Comparison of ENCODE assay signal across 11 mouse cellular contexts in genomic region chr5:134941472-134942209, GRCm38 (mm10). TPM values are rescaled to one million over a fixed set of nuclear protein-coding genes. Genes with fewer than 3 reads are reported as not detected.
A peak's percentile ranks its signal among the peaks of the same experiment; 100 is the strongest.
DNase-seq lines count a peak whose midpoint lies in the region; ATAC-seq lines count a peak whose summit lies in the region.
"Had no signal": no experiment of that assay in that cellular context is flagged by ENCODE, and none has a peak within 500 bp of the region (broad histone marks: within the 10 kb centered on the region; RNA-seq: fewer than 3 reads in every experiment).

No protein-coding gene starts in this region.

- WGBS in liver, embryonic 11.5 days = 76% methylated on average over 14 of the region's 14 CpGs

- DNase-seq in kidney, adult 9 months = peak; percentile 50
- no peak for DNase-seq in kidney, adult 11 months
- DNase-seq in ZHBTc4 (ENCODE audit: low read depth, low spot score) = peak; percentile 98
- DNase-seq in liver, embryonic 11.5 days (ENCODE audit: low spot score) = no peak
- DNase-seq in thymus, postnatal 25 days = peak; percentile 69
- DNase-seq in adrenal gland, postnatal 10 days = no peak
- DNase-seq in spleen, postnatal 36 days (ENCODE audit: low spot score in 2 of 2) = no peak
- DNase-seq in spleen, postnatal 10 days (ENCODE audit: low spot score in 2 of 2) = no peak

- peak; percentile 46 for ATAC-seq in liver, embryonic 11.5 days (replicated peaks; ENCODE audit: low FRiP score)

- no peak overlapping the region for H3K4me2 ChIP-seq in liver, embryonic 11.5 days
- H3K4me2 ChIP-seq: limb, embryonic 13.5 days had no signal

- H3K27ac ChIP-seq in liver, embryonic 11.5 days (ENCODE audit: low read depth, low read length) = no peak overlapping the region; the same call in 1 of the 2 replicates
- H3K27ac ChIP-seq: limb, embryonic 13.5 days had no signal

- peaks cover 10% of the 10 kb centered on the region for H3K27me3 ChIP-seq in liver, embryonic 11.5 days (replicated peaks; ENCODE audit: control insufficient read depth, insufficient read depth, low read length)

- no peak overlapping the region for H3K4me3 ChIP-seq in liver, embryonic 11.5 days (ENCODE audit: low read depth, low read length)
- H3K4me3 ChIP-seq: erythroblast, embryonic 14.5 days; limb, embryonic 13.5 days had no signal

- no peak overlapping the region for H3K9ac ChIP-seq in liver, embryonic 11.5 days (ENCODE audit: low read depth, low read length)
- H3K9ac ChIP-seq: limb, embryonic 13.5 days had no signal

- no peaks in the 10 kb centered on the region for H3K36me3 ChIP-seq in liver, embryonic 11.5 days (ENCODE audit: control insufficient read depth, insufficient read depth, low read length)
- H3K36me3 ChIP-seq: limb, embryonic 13.5 days had no signal

- peaks cover 4% of the 10 kb centered on the region for H3K4me1 ChIP-seq in liver, embryonic 11.5 days (replicated peaks; ENCODE audit: control insufficient read depth, insufficient read depth, low read length)

- no peaks in the 10 kb centered on the region for H3K9me3 ChIP-seq in liver, embryonic 11.5 days (ENCODE audit: control insufficient read depth, low read length)
- H3K9me3 ChIP-seq: limb, embryonic 13.5 days had no signal

RNA-seq across cellular contexts. Expression of gene Cldn4, which starts 5.1 kb away (rescaled TPM):
- 3.1 and 3.7 TPM in 2 replicates for polyA plus RNA-seq in liver, embryonic 11.5 days (2014; fragmentation: Nextera tagmentation; extraction: Ambion mirVana)
- total RNA-seq in adrenal gland, postnatal 10 days (2021) = under 1 TPM; 0.21 to 0.57 TPM
- total RNA-seq: monocyte, adult 5-6 weeks had no signal
- polyA plus RNA-seq: erythroblast, embryonic 14.5 days had no signal

RNA-seq across cellular contexts. Expression of gene Mettl27, which starts 9.5 kb away (rescaled TPM):
- polyA plus RNA-seq in liver, embryonic 11.5 days (2014; fragmentation: Nextera tagmentation; extraction: Ambion mirVana) = 9.1 and 11.4 TPM in 2 replicates
- total RNA-seq in adrenal gland, postnatal 10 days (2021) = 10 to 100 TPM; 23.6 to 24.2 TPM
- total RNA-seq: monocyte, adult 5-6 weeks had no signal

RNA-seq across cellular contexts. Expression of gene Cldn13, which starts 26.3 kb away (rescaled TPM):
- 115 and 120 TPM in 2 replicates for polyA plus RNA-seq in liver, embryonic 11.5 days (2014; fragmentation: Nextera tagmentation; extraction: Ambion mirVana)
- total RNA-seq in adrenal gland, postnatal 10 days (2021) = 1 to 10 TPM in 1 of 2 experiments, under 1 TPM in 1; 0.75 to 3.3 TPM
- total RNA-seq: monocyte, adult 5-6 weeks had no signal

RNA-seq across cellular contexts. Expression of gene Tmem270, which starts 35.1 kb away (rescaled TPM):
- not detected in 2 replicates for polyA plus RNA-seq in liver, embryonic 11.5 days (2014; fragmentation: Nextera tagmentation; extraction: Ambion mirVana)
- total RNA-seq in adrenal gland, postnatal 10 days (2021) = not detected
- total RNA-seq: monocyte, adult 5-6 weeks had no signal
- polyA plus RNA-seq: limb, embryonic 13.5 days had no signal

RNA-seq across cellular contexts. Expression of gene Cldn3, which starts 44.4 kb away (rescaled TPM):
- 2.0 and 2.2 TPM in 2 replicates for polyA plus RNA-seq in liver, embryonic 11.5 days (2014; fragmentation: Nextera tagmentation; extraction: Ambion mirVana)
- 10 to 100 TPM in 1 of 2 experiments, 1 to 10 TPM in 1; 8.2 to 13.9 TPM for total RNA-seq in adrenal gland, postnatal 10 days (2021)
- total RNA-seq: monocyte, adult 5-6 weeks had no signal

Comparison
In these comparisons a context has a peak if more than half of its experiments do, and no peak if none do; other contexts are left out.
1. DNase-seq: peak in kidney, adult 9 months (single experiment), ZHBTc4 (single experiment) and thymus, postnatal 25 days (single experiment); none in kidney, adult 11 months (single experiment), liver, embryonic 11.5 days (single experiment), adrenal gland, postnatal 10 days (single experiment), spleen, postnatal 36 days (0 of 2) and spleen, postnatal 10 days (0 of 2).